In the genomic region with DNA sequence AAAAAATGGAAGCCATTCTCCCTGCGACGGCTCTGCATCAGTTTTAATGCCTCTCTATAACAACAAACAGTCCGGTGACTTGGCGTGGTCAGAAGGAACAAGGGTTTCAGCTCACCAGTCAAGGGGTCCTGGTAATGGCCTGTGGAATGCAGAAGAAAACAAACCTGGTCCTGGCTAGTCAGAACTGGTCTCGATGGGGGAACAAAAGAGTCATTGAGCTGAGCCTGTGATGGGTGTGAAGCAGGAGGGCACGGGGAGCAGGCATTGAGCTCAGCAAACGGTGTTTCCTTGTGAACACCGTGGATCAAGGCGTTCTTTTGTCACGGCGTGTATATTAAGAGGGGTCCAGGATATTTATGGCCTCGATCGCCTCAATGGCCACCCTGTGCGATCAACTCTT, we compare ENCODE assay signal across 12 mouse cellular contexts.
DNase-seq lines count a peak whose midpoint lies in the region; ATAC-seq and TF ChIP-seq lines count a peak whose summit lies in the region.
"Had no signal": no experiment of that assay in that cellular context is flagged by ENCODE, and none has a peak within 500 bp of the region (broad histone marks: within the 10 kb centered on the region; RNA-seq: fewer than 3 reads in every experiment).

No protein-coding gene starts in this region.

- no peak overlapping the region for H3K4me3 ChIP-seq in kidney, embryonic 14.5 days (ENCODE audit: low read length)
- no peak overlapping the region for H3K4me3 ChIP-seq in embryonic facial prominence, embryonic 14.5 days (ENCODE audit: low read depth, low read length)
- no peak overlapping the region for H3K4me3 ChIP-seq in limb, embryonic 14.5 days (replicated peaks; ENCODE audit: low read length)

- H3K9ac ChIP-seq in kidney, embryonic 14.5 days (ENCODE audit: low read depth, low read length): no peak overlapping the region
- H3K9ac ChIP-seq in embryonic facial prominence, embryonic 14.5 days (ENCODE audit: low read depth, low read length): no peak overlapping the region
- H3K9ac ChIP-seq in limb, embryonic 14.5 days (ENCODE audit: low read depth, low read length, severe bottlenecking): no peak overlapping the region

- H3K27ac ChIP-seq in kidney, embryonic 14.5 days (ENCODE audit: low read depth, low read length): peak overlapping the region; percentile 76
- H3K27ac ChIP-seq in embryonic facial prominence, embryonic 14.5 days (replicated peaks; ENCODE audit: low read depth, low read length): peak overlapping the region; percentile 49
- H3K27ac ChIP-seq in limb, embryonic 14.5 days (replicated peaks; ENCODE audit: low read depth, low read length): peak overlapping the region; percentile 52

- peak overlapping the region; percentile 12; the same call in 1 of the 2 replicates for H3K4me2 ChIP-seq in kidney, embryonic 14.5 days (replicated peaks; ENCODE audit: low read depth, low read length)
- no peak overlapping the region for H3K4me2 ChIP-seq in embryonic facial prominence, embryonic 14.5 days (ENCODE audit: low read depth, low read length)
- H3K4me2 ChIP-seq in limb, embryonic 14.5 days (replicated peaks; ENCODE audit: low read depth, low read length, severe bottlenecking): no peak overlapping the region

- H3K9me3 ChIP-seq in kidney, embryonic 14.5 days (ENCODE audit: control insufficient read depth, low read length): no peaks in the 10 kb centered on the region
- no peaks in the 10 kb centered on the region for H3K9me3 ChIP-seq in embryonic facial prominence, embryonic 14.5 days (ENCODE audit: control insufficient read depth, low read length)
- H3K9me3 ChIP-seq in limb, embryonic 14.5 days (ENCODE audit: control insufficient read depth, low read length): no peaks in the 10 kb centered on the region

- ATAC-seq in kidney, embryonic 14.5 days (ENCODE audit: low FRiP score, low TSS enrichment): peak; percentile 75
- ATAC-seq in embryonic facial prominence, embryonic 14.5 days (ENCODE audit: low read depth): peak; percentile 60
- 0 out of 2 replicates have a peak, but pooled peaks have one; percentile 24 for ATAC-seq in limb, embryonic 14.5 days (ENCODE audit: low FRiP score, low read depth)

- 11% methylated on average over 14 of the region's 14 CpGs for WGBS in kidney, embryonic 14.5 days
- 37% methylated on average over 14 of the region's 14 CpGs for WGBS in embryonic facial prominence, embryonic 14.5 days
- 47% methylated on average over 14 of the region's 14 CpGs for WGBS in limb, embryonic 14.5 days

- no peaks in the 10 kb centered on the region for H3K36me3 ChIP-seq in kidney, embryonic 14.5 days (ENCODE audit: control insufficient read depth, insufficient read depth, low read length)
- no peaks in the 10 kb centered on the region for H3K36me3 ChIP-seq in embryonic facial prominence, embryonic 14.5 days (ENCODE audit: control insufficient read depth, insufficient read depth, low read length)
- H3K36me3 ChIP-seq in limb, embryonic 14.5 days (ENCODE audit: control insufficient read depth, insufficient read depth, low read length): no peaks in the 10 kb centered on the region

- H3K27me3 ChIP-seq in kidney, embryonic 14.5 days (ENCODE audit: control insufficient read depth, insufficient read depth, low read length): no peaks in the 10 kb centered on the region
- H3K27me3 ChIP-seq in embryonic facial prominence, embryonic 14.5 days (replicated peaks; ENCODE audit: control insufficient read depth, insufficient read depth, low read length): no peaks in the 10 kb centered on the region
- no peaks in the 10 kb centered on the region for H3K27me3 ChIP-seq in limb, embryonic 14.5 days (ENCODE audit: control insufficient read depth, insufficient read depth, low read length)

- peaks cover 18% of the 10 kb centered on the region for H3K4me1 ChIP-seq in kidney, embryonic 14.5 days (ENCODE audit: control insufficient read depth, insufficient read depth, low read length)
- H3K4me1 ChIP-seq in embryonic facial prominence, embryonic 14.5 days (ENCODE audit: control insufficient read depth, insufficient read depth, low read length): peaks cover 14% of the 10 kb centered on the region; the same call in 1 of the 2 replicates
- peaks cover 26% of the 10 kb centered on the region for H3K4me1 ChIP-seq in limb, embryonic 14.5 days (ENCODE audit: control insufficient read depth, insufficient read depth, low read length)

- no peak for TF ChIP-seq POLR2A in limb, embryonic 14.5 days (IDR thresholded peaks at IDR 0.05; ENCODE audit: borderline replicate concordance, extremely low read depth, insufficient read depth, insufficient read length)

- no peak for DNase-seq in kidney, adult 8-10 months
- peak; percentile 70 for DNase-seq in embryo, embryonic 10 days (ENCODE audit: low spot score)
- no peak for DNase-seq in embryonic facial prominence, embryonic 14.5 days (ENCODE audit: low spot score)
- no peak for DNase-seq in limb, embryonic 14.5 days (ENCODE audit: low spot score)
- no peak for DNase-seq in cerebellum, adult 11-12 months
- DNase-seq in thymus, postnatal 10 days (ENCODE audit: low spot score in 2 of 2): no peak
- DNase-seq in right cerebral cortex, adult 2 months (ENCODE audit: low spot score in 2 of 2): no peak
- DNase-seq: adrenal gland, adult 8-10 months; heart, postnatal 14 days; liver; thymus, adult 18-20 months had no signal

Comparison
In these comparisons a context has a peak if more than half of its experiments do, and no peak if none do; other contexts are left out.
1. ATAC-seq: peak in every context shown above with its lines; median percentile 75 in kidney, embryonic 14.5 days; 60 in embryonic facial prominence, embryonic 14.5 days; 24 in limb, embryonic 14.5 days.